Mouse (Mus musculus) CH12.LX (cell line): ENCODE results near the gene Slc7a15. TPM values are rescaled to one million over a fixed set of nuclear protein-coding genes. Genes with fewer than 3 reads are reported as not detected.

Experiments used
- DNase-seq: peaks from one replicate; pipeline ENCODE4 v3.0.0-alpha.2; 2013; ENCODE audit errors: extremely low read depth
- H3K27ac ChIP-seq: 2 replicates; pipeline ENCODE4 v1.5.1; 2012; ENCODE audit warnings: low read depth, mild to moderate bottlenecking, control low read depth, moderate library complexity; ENCODE audit not compliant: insufficient read depth
- H3K27me3 ChIP-seq: replicated peaks from 2 replicates; pipeline ENCODE3; 2012; ENCODE audit warnings: inconsistent platforms
- H3K36me3 ChIP-seq, 2 experiments: replicated peaks in 1 of 2; 2 replicates each; pipeline versions ENCODE3 to v1.6.1; 2012; ENCODE audit warnings: inconsistent platforms in 1 of 2, low read length in 1 of 2, mild to moderate bottlenecking in 1 of 2, mixed read lengths in 1 of 2, moderate library complexity in 1 of 2; ENCODE audit not compliant: control insufficient read depth in 1 of 2, insufficient read depth in 1 of 2
- H3K4me1 ChIP-seq, 2 experiments: 2 replicates each; pipeline ENCODE4 v1.6.1; 2012; ENCODE audit warnings: inconsistent platforms in 1 of 2, moderate library complexity in 1 of 2; ENCODE audit not compliant: insufficient read depth in 2 of 2, control insufficient read depth in 1 of 2
- H3K4me2 ChIP-seq: 2 replicates; pipeline ENCODE4 v1.6.1; 2012; ENCODE audit warnings: low read depth, mild to moderate bottlenecking, control low read depth; ENCODE audit not compliant: poor library complexity, insufficient read depth, severe bottlenecking
- H3K4me3 ChIP-seq, 3 experiments: fragments of 150-350 bp in 1 of 3; sonication (generic) in 1 of 3; replicated peaks in 1 of 3; 2 replicates each; pipeline versions ENCODE3 to v1.5.1; 2011 to 2012; ENCODE audit warnings: low read depth in 2 of 3, low read length in 2 of 3, mild to moderate bottlenecking in 2 of 3, moderate library complexity in 2 of 3, control low read depth in 1 of 3, improper control_type of control experiment in 1 of 3, inconsistent platforms in 1 of 3, mixed read lengths in 1 of 3; ENCODE audit not compliant: poor library complexity in 1 of 3
- H3K79me2 ChIP-seq: replicated peaks from 2 replicates; pipeline ENCODE4 v1.6.1; 2012; ENCODE audit warnings: mild to moderate bottlenecking, moderate library complexity; ENCODE audit not compliant: control insufficient read depth, poor library complexity, insufficient read depth, severe bottlenecking; ENCODE audit errors: extremely low read depth
- H3K9ac ChIP-seq: 2 replicates; pipeline ENCODE4 v1.6.1; 2012; ENCODE audit warnings: low read depth, mild to moderate bottlenecking, control low read depth, moderate library complexity; ENCODE audit not compliant: insufficient read depth
- H3K9me3 ChIP-seq: replicated peaks from 2 replicates; pipeline ENCODE3; 2012; ENCODE audit warnings: low read length, inconsistent platforms, mixed read lengths
- BHLHE40 ChIP-seq: IDR thresholded peaks from 2 replicates; pipeline ENCODE4 v1.6.1; 2011; ENCODE audit warnings: mild to moderate bottlenecking, low read depth, low read length, improper control_type of control experiment
- CHD1 ChIP-seq: IDR thresholded peaks from 2 replicates; pipeline ENCODE4 v1.6.1; 2012; ENCODE audit warnings: low read depth, low read length, improper control_type of control experiment, inconsistent platforms
- CTCF ChIP-seq, 2 experiments: IDR thresholded peaks in 1 of 2; conservative IDR thresholded peaks in 1 of 2; 2 replicates each; pipeline ENCODE4 v1.5.1; 2011 to 2012; ENCODE audit warnings: low read depth in 2 of 2, low read length in 2 of 2, improper control_type of control experiment in 1 of 2, inconsistent platforms in 1 of 2, mild to moderate bottlenecking in 1 of 2, moderate library complexity in 1 of 2
- E2F4 ChIP-seq: IDR thresholded peaks from 2 replicates; pipeline ENCODE4 v1.6.1; 2011; ENCODE audit warnings: low read depth, low read length, improper control_type of control experiment; ENCODE audit not compliant: insufficient replicate concordance
- ELF1 ChIP-seq: IDR thresholded peaks from 2 replicates; pipeline ENCODE4 v1.6.1; 2014; ENCODE audit warnings: low read depth, mild to moderate bottlenecking, inconsistent platforms, low read length, improper control_type of control experiment
- ETS1 ChIP-seq: conservative IDR thresholded peaks from 2 replicates; pipeline ENCODE4 v1.6.1; 2012; ENCODE audit warnings: low read depth, mild to moderate bottlenecking, inconsistent platforms, low read length, improper control_type of control experiment, moderate library complexity
- JUN ChIP-seq: IDR thresholded peaks from 2 replicates; pipeline ENCODE4 v1.6.1; 2011; ENCODE audit warnings: low read depth, mild to moderate bottlenecking, low read length, improper control_type of control experiment, moderate library complexity; ENCODE audit not compliant: insufficient read depth
- JUND ChIP-seq: conservative IDR thresholded peaks from 2 replicates; pipeline ENCODE4 v1.6.1; 2011; ENCODE audit warnings: low read depth, low read length, improper control_type of control experiment
- KAT2A ChIP-seq: IDR thresholded peaks from 2 replicates; pipeline ENCODE4 v1.6.1; 2012; ENCODE audit warnings: low read length, improper control_type of control experiment, inconsistent platforms; ENCODE audit not compliant: insufficient replicate concordance
- MAFK ChIP-seq: IDR thresholded peaks from 2 replicates; pipeline ENCODE4 v1.6.1; 2011; ENCODE audit warnings: low read length, improper control_type of control experiment; ENCODE audit not compliant: insufficient replicate concordance
- MAX ChIP-seq: IDR thresholded peaks from 2 replicates; pipeline ENCODE4 v1.6.1; 2011; ENCODE audit warnings: low read length, improper control_type of control experiment
- MAZ ChIP-seq: IDR thresholded peaks from 2 replicates; pipeline ENCODE4 v1.6.1; 2012; ENCODE audit warnings: low read depth, mild to moderate bottlenecking, inconsistent platforms, low read length, improper control_type of control experiment, moderate library complexity
- MEF2A ChIP-seq: IDR thresholded peaks from 2 replicates; pipeline ENCODE4 v1.6.1; 2014; ENCODE audit warnings: low read depth, mild to moderate bottlenecking, inconsistent platforms, low read length, improper control_type of control experiment, borderline replicate concordance
- MYC ChIP-seq: IDR thresholded peaks from 2 replicates; pipeline ENCODE4 v1.6.1; 2011; ENCODE audit warnings: low read depth, mild to moderate bottlenecking, improper control_type of control experiment, low read length
- NELFE ChIP-seq: IDR thresholded peaks from 2 replicates; pipeline ENCODE4 v1.6.1; 2011; ENCODE audit warnings: low read depth, low read length, improper control_type of control experiment
- NRF1 ChIP-seq: IDR thresholded peaks from 2 replicates; pipeline ENCODE4 v1.6.1; 2014; ENCODE audit warnings: low read depth, mild to moderate bottlenecking, inconsistent platforms, low read length, improper control_type of control experiment, moderate library complexity
- PAX5 ChIP-seq: IDR thresholded peaks from 2 replicates; pipeline ENCODE4 v1.6.1; 2012; ENCODE audit warnings: low read length, inconsistent platforms, mixed read lengths
- RAD21 ChIP-seq: IDR thresholded peaks from 2 replicates; pipeline ENCODE4 v1.6.1; 2011; ENCODE audit warnings: low read depth, mild to moderate bottlenecking, low read length, improper control_type of control experiment, moderate library complexity
- RCOR1 ChIP-seq: conservative IDR thresholded peaks from 2 replicates; pipeline ENCODE4 v1.6.1; 2012; ENCODE audit warnings: low read depth, mild to moderate bottlenecking, inconsistent platforms, low read length, improper control_type of control experiment
- SIN3A ChIP-seq: IDR thresholded peaks from 2 replicates; pipeline ENCODE4 v1.6.1; 2012; ENCODE audit warnings: low read length, improper control_type of control experiment, inconsistent platforms
- SMC3 ChIP-seq: IDR thresholded peaks from 2 replicates; pipeline ENCODE4 v1.6.1; 2011; ENCODE audit warnings: low read depth, low read length, improper control_type of control experiment
- TBP ChIP-seq: conservative IDR thresholded peaks from 2 replicates; pipeline ENCODE4 v1.6.1; 2011; ENCODE audit warnings: low read depth, low read length, improper control_type of control experiment
- USF1 ChIP-seq: IDR thresholded peaks from 2 replicates; pipeline ENCODE4 v1.6.1; 2014; ENCODE audit warnings: low read depth, mild to moderate bottlenecking, inconsistent platforms, low read length, improper control_type of control experiment
- USF2 ChIP-seq: conservative IDR thresholded peaks from 2 replicates; pipeline ENCODE4 v1.6.1; 2011; ENCODE audit warnings: low read depth, low read length, improper control_type of control experiment
- ZC3H11A ChIP-seq: IDR thresholded peaks from 2 replicates; pipeline ENCODE4 v1.6.1; 2012; ENCODE audit warnings: low read depth, mild to moderate bottlenecking, inconsistent platforms, low read length, improper control_type of control experiment
- ZKSCAN1 ChIP-seq: IDR thresholded peaks from 2 replicates; pipeline ENCODE4 v1.6.1; 2012; ENCODE audit warnings: low read depth, inconsistent platforms, low read length, improper control_type of control experiment, borderline replicate concordance
- dilution Hi-C: fragments of 300-500 bp; cut with MboI; formaldehyde crosslinking; loops from 2 replicates; pipeline ENCODE4 v1.14.3; 2020; ENCODE audit warnings: low sequenced_read_pairs; ENCODE audit not compliant: extremely low pct_unique_long_range_greater_than_20kb, extremely low pct_ligation_motif_present
- in situ Hi-C: fragments of 300-500 bp; cut with MboI; formaldehyde crosslinking; loops from 3 replicates; pipeline ENCODE4 v1.14.3; 2019; ENCODE audit warnings: low sequenced_read_pairs, low pct_ligation_motif_present, low pct_unique_long_range_greater_than_20kb, mixed read lengths
- polyA plus RNA-seq: library from polyadenylated mRNA; unstranded; fragments of >175 nt; gene quantifications from 2 replicates; pipeline ENCODE4 v1.2.1, GENCODE M21; 2012; ENCODE audit warnings: low read depth; ENCODE audit not compliant: insufficient read length
- total RNA-seq, 2 experiments: library from RNA; depleted of rRNA; stranded (reverse); fragments of 300-350 nt in 1 of 2; fragments of >200 nt in 1 of 2; gene quantifications; 2 replicates each; pipeline ENCODE4 v1.2.3; 2012 to 2014

Slc7a15 gene
- total and polyA plus RNA-seq, 3 experiments, result not detected

DNA sequence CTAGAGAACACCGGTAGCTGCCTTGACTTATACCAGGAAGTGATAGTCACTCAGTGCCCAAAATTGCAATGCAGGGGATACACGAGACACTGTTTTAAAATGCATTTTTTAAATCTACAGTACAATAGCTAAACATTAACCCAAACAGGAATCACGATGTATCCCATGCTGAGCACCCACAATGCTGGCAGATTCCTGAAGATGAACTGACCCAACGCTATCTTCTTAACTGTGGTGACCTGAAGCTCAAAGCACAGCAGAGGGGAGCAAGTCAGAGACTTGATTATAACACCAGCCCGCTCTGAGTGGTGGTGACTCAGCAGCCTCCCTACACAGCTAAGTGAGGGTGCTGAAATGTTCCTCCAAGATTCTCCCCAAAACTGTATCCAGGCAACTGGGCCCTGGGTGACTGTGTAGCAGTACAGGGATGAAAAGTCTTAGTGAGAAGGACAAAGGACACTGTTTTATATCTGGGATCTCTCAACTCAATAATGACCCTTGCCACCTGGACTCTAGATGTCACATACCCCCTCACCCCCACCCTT, 53.7 kb downstream of the Slc7a15 start:
- H3K9me3 ChIP-seq, result no peaks in the 10 kb centered on the region
- TF ChIP-seq ETS1 (no peak), USF2 (no peak), USF1 (no peak), ZKSCAN1 (no peak), NELFE (no peak), MYC (no peak), BHLHE40 (no peak), KAT2A (no peak), MAX (no peak), TBP (no peak), PAX5 (no peak), RAD21 (no peak), SIN3A (no peak)
- in situ Hi-C loops, result loop anchor here (25.0 kb wide), 2 partner anchors 467 to 483 kb away; no protein-coding TSS in a partner anchor

DNA sequence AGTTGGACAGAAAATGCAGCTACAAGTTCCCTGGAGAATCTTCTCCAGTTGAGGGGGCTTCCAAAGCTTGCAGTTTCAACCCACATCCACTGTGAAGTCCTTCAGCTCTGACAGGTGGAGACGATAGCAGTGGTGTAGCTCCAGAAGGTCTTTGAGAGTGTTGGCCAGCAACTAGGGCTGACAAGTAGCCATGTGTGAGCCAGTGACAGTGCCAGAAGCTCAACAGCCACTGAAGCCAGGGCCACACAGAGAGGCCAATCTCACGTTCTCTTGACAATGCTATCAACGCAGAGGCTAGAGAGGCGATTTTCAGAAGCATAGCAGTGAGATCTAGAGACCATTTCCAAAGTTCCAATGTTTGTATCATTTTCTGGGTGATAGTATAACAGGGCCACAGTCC, 56.5 kb downstream of the Slc7a15 start:
- Histone ChIP-seq H3K4me2 (no peak overlapping the region), H3K27ac (no peak overlapping the region), H3K4me3 (no peak overlapping the region), H3K4me1 (peaks cover 2 to 4% of the 10 kb centered on the region in 2 experiments; a peak in 3 of 4 replicates), H3K9ac (no peak overlapping the region), H3K9me3 (no peaks in the 10 kb centered on the region), H3K79me2 (no peaks in the 10 kb centered on the region; the same call in 1 of the 2 replicates), H3K36me3 (no peaks in the 10 kb centered on the region), H3K27me3 (no peaks in the 10 kb centered on the region)
- in situ Hi-C loops (loop anchor here (25.0 kb wide), 2 partner anchors 470 to 480 kb away; no protein-coding TSS in a partner anchor), dilution Hi-C loops (no loop called here)
- DNase-seq, result no peak
- TF ChIP-seq CHD1 (no peak), E2F4 (no peak), JUND (no peak), USF1 (no peak), SMC3 (no peak), MAZ (no peak), MEF2A (no peak), NELFE (no peak), KAT2A (no peak), ELF1 (no peak), JUN (no peak), TBP (no peak), NRF1 (no peak), SIN3A (no peak), RCOR1 (no peak), MAFK (no peak), ZC3H11A (no peak), MYC (no peak), RAD21 (no peak), CTCF (conservative IDR thresholded peaks at IDR 0.05 in 1 of 2, IDR thresholded peaks at IDR 0.05 in 1 of 2; ENCODE audit: low read depth in 2 of 2, low read length in 2 of 2) (no peak)

More for the DNA sequence above, 53.7 kb downstream of the Slc7a15 start:
- H3K27me3 ChIP-seq, result no peaks in the 10 kb centered on the region
- H3K79me2 ChIP-seq, result no peaks in the 10 kb centered on the region; the same call in 1 of the 2 replicates
- H3K4me3 ChIP-seq, result no peak overlapping the region
- dilution Hi-C loops, result no loop called here
- no peaks in the 10 kb centered on the region for H3K36me3 ChIP-seq
- no peak overlapping the region for H3K9ac ChIP-seq
- no peak overlapping the region for H3K4me2 ChIP-seq
- H3K4me1 ChIP-seq, result peaks cover 0 to 13% of the 10 kb centered on the region in 2 experiments; a peak in 2 of 4 replicates
- no peak for DNase-seq
- no peak overlapping the region for H3K27ac ChIP-seq
